Mouse (Mus musculus) C2C12 (cell line): ENCODE measurements around the gene 1700029I15Rik. TPM values are rescaled to one million over a fixed set of nuclear protein-coding genes. Genes with fewer than 3 reads are reported as not detected.

Experiments
- H3K27me3 ChIP-seq: one replicate; pipeline ENCODE4 v1.6.1; 2011; ENCODE audit not compliant: control insufficient read depth, insufficient read depth, insufficient read length
- H3K36me3 ChIP-seq: one replicate; pipeline ENCODE4 v1.6.1; 2011; ENCODE audit not compliant: control insufficient read depth, insufficient read depth
- H3K4me3 ChIP-seq: one replicate; pipeline ENCODE4 v1.5.1; 2011; ENCODE audit warnings: mild to moderate bottlenecking, control low read depth; ENCODE audit not compliant: poor library complexity, insufficient read depth, severe bottlenecking
- H3K79me2 ChIP-seq: one replicate; pipeline ENCODE4 v1.6.1; 2011; ENCODE audit not compliant: control insufficient read depth, insufficient read depth
- H3K79me3 ChIP-seq: one replicate; pipeline ENCODE4 v1.6.1; 2011; ENCODE audit warnings: low read depth, control low read depth
- H3ac ChIP-seq: one replicate; pipeline ENCODE3; 2011; ENCODE audit warnings: low read depth; ENCODE audit not compliant: control insufficient read depth, insufficient read length
- CEBPB ChIP-seq: IDR thresholded peaks from one replicate; pipeline ENCODE4 v1.6.1; 2011; ENCODE audit warnings: low read depth, mild to moderate bottlenecking, control low read depth, moderate library complexity
- CTCF ChIP-seq: IDR thresholded peaks from one replicate; pipeline ENCODE4 v1.5.1; 2011; ENCODE audit not compliant: control insufficient read depth, insufficient read depth, insufficient read length
- FOSL1 ChIP-seq: IDR thresholded peaks from one replicate; pipeline ENCODE4 v1.8.0; 2011; ENCODE audit warnings: mild to moderate bottlenecking, low read length; ENCODE audit not compliant: poor library complexity, insufficient read depth, severe bottlenecking
- MAX ChIP-seq: IDR thresholded peaks from one replicate; pipeline ENCODE4 v1.6.1; 2011; ENCODE audit warnings: mild to moderate bottlenecking, control low read depth
- MYOD1 ChIP-seq: IDR thresholded peaks from one replicate; pipeline ENCODE4 v1.6.1; 2011; ENCODE audit warnings: low read depth; ENCODE audit not compliant: control insufficient read depth, insufficient read length
- MYOG ChIP-seq: IDR thresholded peaks from one replicate; pipeline ENCODE4 v1.6.1; 2011; ENCODE audit not compliant: control insufficient read depth, insufficient read length; ENCODE audit errors: extremely low read depth
- USF1 ChIP-seq: IDR thresholded peaks from one replicate; pipeline ENCODE4 v1.6.1; 2011; ENCODE audit warnings: low read depth, mild to moderate bottlenecking, control low read depth, moderate library complexity
- long read RNA-seq, 2 experiments: library from polyadenylated mRNA; unstranded; transcript quantifications; one replicate each; pipeline ENCODE4 v2.0.0; 2019 to 2020
- polyA plus RNA-seq: library from polyadenylated mRNA; unstranded; fragments of >200 nt; fragmentation: generic; extraction: Trizol; gene quantifications from one replicate; pipeline ENCODE4 v1.2.1, GENCODE M21; 2012; ENCODE audit warnings: missing spikeins

1700029I15Rik gene
- 0.73 TPM for polyA plus RNA-seq
- long read RNA-seq, experiment 1, partial matches to known transcripts, result 0 of 1 reads
- long read RNA-seq, experiment 1, other reads (novel, unspliced or antisense), result 0 of 1 reads
- long read RNA-seq, experiment 2, result 0 reads

DNA sequence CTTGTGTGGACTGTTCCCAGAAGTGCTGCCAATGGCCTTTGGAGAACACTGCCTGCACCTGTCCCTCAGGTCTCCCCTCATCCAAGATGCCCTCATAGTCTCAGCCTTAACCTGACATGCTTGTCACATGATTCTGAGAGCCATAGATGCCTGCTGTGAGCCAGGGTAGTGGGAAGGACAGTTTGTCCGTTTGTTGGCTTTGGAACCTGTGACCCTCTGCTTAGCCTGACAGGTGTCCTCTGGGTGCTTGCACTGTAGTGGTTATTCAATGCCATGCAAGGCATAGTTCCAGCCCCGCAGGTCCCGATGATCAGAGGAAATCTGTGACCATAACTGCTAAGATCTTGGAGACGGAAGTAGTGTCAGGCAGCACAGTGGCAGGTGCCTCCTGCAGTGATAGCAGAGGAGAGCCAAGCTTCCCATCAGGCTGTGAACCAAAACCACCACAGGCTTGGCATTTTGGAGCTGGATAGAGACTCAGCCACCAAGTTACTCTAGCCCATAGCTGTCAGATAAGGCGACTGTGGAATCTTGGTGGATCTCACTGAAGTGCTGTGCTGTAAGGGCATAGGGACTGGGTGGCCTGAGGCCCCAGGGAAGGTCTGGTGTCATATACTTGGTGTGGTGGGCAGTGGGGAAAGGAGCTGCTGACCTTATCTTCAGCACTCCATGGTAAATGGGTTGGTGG, at the start of gene 1700029I15Rik:
TSS of gene 1700029I15Rik (plus strand) at position 638 of the 688 bp plus-strand sequence.
- H3K79me3 ChIP-seq, result no peaks in the 10 kb centered on the region
- no peaks in the 10 kb centered on the region for H3K27me3 ChIP-seq
- H3K4me3 ChIP-seq, result no peak within 1 kb of the TSS
- H3ac ChIP-seq, result no peak within 1 kb of the TSS
- TF ChIP-seq MAX, result no peak
- no peak for TF ChIP-seq CEBPB
- TF ChIP-seq MYOG, result no peak
- TF ChIP-seq USF1, result no peak
- no peak for TF ChIP-seq MYOD1
- no peak for TF ChIP-seq CTCF
- TF ChIP-seq FOSL1, result no peak
- peaks cover 26% of the 10 kb centered on the region for H3K36me3 ChIP-seq
- peaks cover 3% of the 10 kb centered on the region for H3K79me2 ChIP-seq

GRCm38 (mm10) chr2:92342418-92342817, 39.9 kb upstream of the 1700029I15Rik start:
- Histone ChIP-seq H3ac (no peak overlapping the region), H3K27me3 (no peaks in the 10 kb centered on the region), H3K79me2 (no peaks in the 10 kb centered on the region), H3K36me3 (peaks cover 3% of the 10 kb centered on the region), H3K79me3 (no peaks in the 10 kb centered on the region), H3K4me3 (no peak overlapping the region)
- no peak for TF ChIP-seq CEBPB
- TF ChIP-seq MYOG, result no peak
- no peak for TF ChIP-seq FOSL1
- TF ChIP-seq USF1, result no peak
- TF ChIP-seq CTCF, result no peak
- TF ChIP-seq MAX, result no peak
- TF ChIP-seq MYOD1, result no peak

GRCm38 (mm10) chr2:92347191-92347590, 35.1 kb upstream of the 1700029I15Rik start:
- H3K79me3 ChIP-seq, result no peaks in the 10 kb centered on the region
- H3K27me3 ChIP-seq, result no peaks in the 10 kb centered on the region
- H3K4me3 ChIP-seq, result no peak overlapping the region
- H3ac ChIP-seq, result no peak overlapping the region
- H3K36me3 ChIP-seq, result peaks cover 10% of the 10 kb centered on the region
- TF ChIP-seq CTCF, result no peak
- no peak for TF ChIP-seq MYOD1
- TF ChIP-seq MAX, result no peak
- TF ChIP-seq FOSL1, result no peak
- no peak for TF ChIP-seq CEBPB
- no peak for TF ChIP-seq USF1
- no peak for TF ChIP-seq MYOG
- no peaks in the 10 kb centered on the region for H3K79me2 ChIP-seq

DNA sequence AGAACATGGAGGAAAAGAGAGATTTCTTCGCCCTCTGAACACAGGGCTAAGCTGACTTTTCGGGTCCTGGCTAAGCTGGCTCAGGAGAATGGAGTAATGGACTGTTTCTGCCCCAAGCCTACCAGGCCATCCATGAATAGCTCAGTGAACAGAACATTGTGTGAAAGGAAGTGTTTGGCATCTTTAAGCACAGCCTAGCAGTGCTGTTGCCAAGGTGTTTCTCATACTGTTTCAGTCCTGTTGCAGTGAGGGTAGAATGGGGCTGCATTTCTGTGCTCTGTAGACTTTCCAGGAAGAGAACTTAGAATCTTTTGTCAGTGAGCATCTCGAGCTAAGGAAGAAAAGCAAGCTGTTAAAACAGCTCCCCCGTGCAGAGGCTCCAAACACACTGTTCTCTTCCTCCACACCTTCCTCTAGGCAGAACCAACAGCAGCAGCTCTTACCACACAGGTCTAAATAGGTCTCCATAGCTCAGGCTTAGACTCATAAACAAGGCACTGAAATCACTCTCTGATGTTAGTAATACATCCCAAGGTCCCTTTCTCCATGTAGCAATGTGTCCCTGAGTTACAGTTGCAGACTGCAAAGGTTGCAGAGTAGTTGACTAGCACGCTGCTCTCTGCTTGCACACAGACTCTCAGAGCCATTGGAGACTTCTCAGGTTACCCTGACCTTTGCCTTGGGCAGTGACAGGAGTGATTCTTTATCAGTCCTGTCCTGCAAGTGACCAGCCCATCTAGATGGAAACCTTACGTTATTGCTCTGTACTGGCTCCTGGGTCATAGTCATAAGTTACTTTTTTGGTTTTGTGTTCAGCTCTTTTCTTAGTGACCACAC, 32.5 kb upstream of the 1700029I15Rik start:
- Histone ChIP-seq H3K79me3 (no peaks in the 10 kb centered on the region), H3ac (no peak overlapping the region), H3K27me3 (no peaks in the 10 kb centered on the region), H3K36me3 (peaks cover 10% of the 10 kb centered on the region), H3K79me2 (no peaks in the 10 kb centered on the region), H3K4me3 (no peak overlapping the region)
- TF ChIP-seq MYOG (no peak), MYOD1 (no peak), FOSL1 (no peak), USF1 (no peak)

DNA sequence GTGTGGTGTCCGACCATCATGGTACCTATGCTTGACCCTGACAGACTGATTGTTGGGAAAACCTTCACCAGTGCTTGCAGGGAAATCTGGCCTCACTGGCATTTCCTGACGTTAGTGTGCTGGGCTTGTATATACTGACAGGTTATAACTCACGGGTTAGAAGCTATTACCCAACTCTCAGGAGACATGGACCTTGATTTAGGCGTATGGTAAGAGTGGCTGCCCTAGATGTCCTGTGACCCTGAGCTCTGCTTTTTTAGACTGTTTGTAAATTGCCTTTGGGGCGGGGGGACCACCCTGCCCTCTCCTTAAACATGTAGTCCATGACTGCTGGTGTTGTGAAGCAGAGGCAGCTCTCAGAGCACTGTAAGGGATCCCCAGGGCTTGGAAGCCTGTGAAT, 31.7 kb upstream of the 1700029I15Rik start:
- H3K36me3 ChIP-seq, result peaks cover 10% of the 10 kb centered on the region
- H3K79me3 ChIP-seq, result no peaks in the 10 kb centered on the region
- H3K79me2 ChIP-seq, result no peaks in the 10 kb centered on the region
- TF ChIP-seq CTCF (no peak), CEBPB (no peak), USF1 (no peak), MYOD1 (no peak), MAX (no peak), FOSL1 (no peak), MYOG (no peak)
- H3K27me3 ChIP-seq, result no peaks in the 10 kb centered on the region
- H3ac ChIP-seq, result no peak overlapping the region
- H3K4me3 ChIP-seq, result no peak overlapping the region

DNA sequence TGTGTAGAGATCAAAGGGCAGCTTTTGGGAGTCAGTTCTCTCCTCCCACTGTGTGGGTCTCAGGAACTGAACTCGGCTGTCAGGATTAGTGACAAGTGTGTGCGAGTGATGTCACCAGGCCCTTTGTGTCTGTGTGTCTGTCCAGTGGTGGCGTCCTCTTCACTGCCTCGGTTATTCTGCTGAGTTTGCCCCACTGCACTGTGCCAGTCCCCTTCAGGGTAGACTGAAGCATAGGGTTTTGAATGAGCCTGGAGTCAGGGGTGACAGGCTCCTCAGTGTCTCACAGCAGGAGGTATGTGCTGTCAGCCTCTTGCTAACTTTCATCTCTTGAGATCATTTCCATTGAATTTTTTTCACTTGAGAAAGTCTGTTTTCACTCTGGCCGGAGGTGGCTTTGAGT, 28.9 kb upstream of the 1700029I15Rik start:
- H3K79me2 ChIP-seq, result no peaks in the 10 kb centered on the region
- no peak overlapping the region for H3K4me3 ChIP-seq
- no peaks in the 10 kb centered on the region for H3K27me3 ChIP-seq
- H3K36me3 ChIP-seq, result peaks cover 14% of the 10 kb centered on the region
- H3K79me3 ChIP-seq, result no peaks in the 10 kb centered on the region
- H3ac ChIP-seq, result no peak overlapping the region
- TF ChIP-seq MAX, result no peak
